Mouse (Mus musculus) lung, embryonic 16.5 days (tissue): Measurements from ENCODE around the gene Pola2. TPM values are rescaled to one million over a fixed set of nuclear protein-coding genes. Genes with fewer than 3 reads are reported as not detected.
A peak's percentile ranks its signal among the peaks of the same experiment; 100 is the strongest.

Experiments used
- ATAC-seq: fragments of 200-750 bp; cut with Nextera tagmentation; 2 replicates; pipeline ENCODE4 v1.8.0; 2017; ENCODE audit warnings: low read depth, mild to moderate bottlenecking, moderate library complexity
- H3K27ac ChIP-seq: fragments of 300-500 bp; sonication (generic); 2 replicates; pipeline ENCODE4 v1.5.1; 2014; ENCODE audit warnings: mild to moderate bottlenecking, control low read depth, low read length
- H3K27me3 ChIP-seq: fragments of 300-500 bp; sonication (generic); 2 replicates; pipeline ENCODE4 v1.6.1; 2014; ENCODE audit warnings: low read depth, low read length, mixed read lengths; ENCODE audit not compliant: control insufficient read depth, insufficient read depth
- H3K36me3 ChIP-seq: fragments of 300-500 bp; sonication (generic); 2 replicates; pipeline ENCODE4 v1.6.1; 2014; ENCODE audit warnings: low read length; ENCODE audit not compliant: control insufficient read depth, insufficient read depth
- H3K4me1 ChIP-seq: fragments of 300-500 bp; sonication (generic); replicated peaks from 2 replicates; pipeline ENCODE4 v1.6.1; 2014; ENCODE audit warnings: low read length, mixed read lengths; ENCODE audit not compliant: control insufficient read depth, insufficient read depth
- H3K4me2 ChIP-seq: fragments of 300-500 bp; sonication (generic); 2 replicates; pipeline ENCODE4 v1.6.1; 2014; ENCODE audit warnings: low read depth, low read length, control low read depth
- H3K4me3 ChIP-seq: fragments of 300-500 bp; sonication (generic); 2 replicates; pipeline ENCODE4 v1.5.1; 2014; ENCODE audit warnings: mild to moderate bottlenecking, low read length, control low read depth
- H3K9ac ChIP-seq: fragments of 300-500 bp; sonication (generic); 2 replicates; pipeline ENCODE4 v1.6.1; 2014; ENCODE audit warnings: low read length, control low read depth
- H3K9me3 ChIP-seq: fragments of 300-500 bp; sonication (generic); 2 replicates; pipeline ENCODE4 v1.6.1; 2016; ENCODE audit warnings: low read length; ENCODE audit not compliant: control insufficient read depth
- WGBS: fragments of 180-500 bp; shearing (Covaris S2); extraction: QIAGEN DNeasy Blood & Tissue Kit; methylation state at CpG from one replicate; pipeline ENCODE4 v1.1.7; 2014; 5-methylcytosine and 5-hydroxymethylcytosine counted together
- polyA plus RNA-seq: library from polyadenylated mRNA; unstranded; fragments of >200 nt; fragmentation: Nextera tagmentation; extraction: Ambion mirVana; gene quantifications from 2 replicates; pipeline ENCODE4 v1.2.1, GENCODE M21; 2015

The Pola2 gene
- polyA plus RNA-seq, 1 experiment from 2014 or later: 70.0 TPM

DNA sequence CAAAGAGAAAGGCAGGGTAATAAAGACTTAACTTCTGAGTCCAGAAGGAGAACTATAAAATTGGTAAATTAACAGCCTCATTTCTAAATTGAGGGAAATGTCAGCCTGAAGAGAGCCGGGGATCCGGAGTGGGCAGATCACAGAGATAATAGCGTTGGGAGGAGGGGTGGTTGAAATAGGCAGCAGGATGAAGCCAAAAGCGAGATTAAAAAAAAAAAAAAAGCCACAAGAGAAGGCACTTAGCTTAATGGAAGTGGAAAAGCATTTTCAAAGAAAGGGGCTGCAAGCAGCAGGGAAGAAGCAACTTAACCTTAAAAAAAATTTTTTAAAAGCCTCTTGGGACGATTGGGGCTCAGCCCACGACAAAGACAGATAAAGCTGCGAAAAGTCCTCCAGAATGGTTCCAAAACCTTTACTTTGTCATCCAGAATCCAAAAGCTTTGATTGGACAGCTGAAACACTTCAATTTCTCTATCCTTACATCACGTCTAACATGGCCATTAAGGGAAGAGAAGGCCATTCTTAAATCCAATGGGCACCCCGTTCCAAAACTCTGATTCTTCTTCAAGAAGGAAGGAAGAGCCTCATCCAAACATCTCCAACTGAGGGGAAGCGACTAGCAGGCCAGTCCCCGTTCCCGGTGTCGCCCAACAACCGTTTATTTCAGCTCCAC, 52.4 kb downstream of the Pola2 start:
- H3K27ac ChIP-seq: peak overlapping the region; percentile 90
- no peaks in the 10 kb centered on the region for H3K9me3 ChIP-seq
- H3K4me3 ChIP-seq: peak overlapping the region; percentile 94
- under 1% methylated on average over 14 of the region's 14 CpGs for WGBS
- peak overlapping the region; percentile 99 for H3K9ac ChIP-seq
- H3K4me2 ChIP-seq: peak overlapping the region; percentile 54
- no peaks in the 10 kb centered on the region for H3K27me3 ChIP-seq
- ATAC-seq: no peak
- H3K36me3 ChIP-seq: peaks cover 10% of the 10 kb centered on the region
- peaks cover 24% of the 10 kb centered on the region for H3K4me1 ChIP-seq

DNA sequence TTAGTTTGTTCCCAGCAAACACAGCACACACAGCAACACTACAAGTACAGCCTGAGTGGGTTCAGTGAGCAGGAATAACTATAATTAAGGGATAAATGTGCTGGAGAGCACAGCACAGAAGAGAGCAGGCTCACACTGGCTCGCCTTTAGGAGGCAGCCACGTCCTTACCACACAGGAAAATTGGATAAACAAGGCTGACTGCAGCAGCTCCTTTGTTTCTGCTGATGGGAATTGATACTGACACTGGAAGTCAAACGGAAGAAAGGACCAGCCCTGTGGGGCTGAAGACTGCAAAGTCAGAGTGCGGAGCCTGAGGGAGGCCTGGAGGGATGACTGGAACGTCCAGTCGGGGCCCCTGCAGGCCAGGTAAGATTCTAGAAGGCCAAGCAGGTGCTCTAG, 53.8 kb downstream of the Pola2 start:
- Histone ChIP-seq H3K36me3 (peaks cover 19% of the 10 kb centered on the region), H3K4me2 (peak overlapping the region; percentile 34; the same call in 1 of the 2 replicates), H3K27ac (peak overlapping the region; percentile 1; the same call in 1 of the 2 replicates), H3K4me3 (0 out of 2 replicates have a peak overlapping the region, but pooled peaks have one; percentile 2), H3K4me1 (peaks cover 24% of the 10 kb centered on the region), H3K9ac (peak overlapping the region; percentile 27; the same call in 1 of the 2 replicates), H3K9me3 (no peaks in the 10 kb centered on the region), H3K27me3 (no peaks in the 10 kb centered on the region)
- no peak for ATAC-seq
- 45% methylated on average over 6 of the region's 6 CpGs for WGBS

DNA sequence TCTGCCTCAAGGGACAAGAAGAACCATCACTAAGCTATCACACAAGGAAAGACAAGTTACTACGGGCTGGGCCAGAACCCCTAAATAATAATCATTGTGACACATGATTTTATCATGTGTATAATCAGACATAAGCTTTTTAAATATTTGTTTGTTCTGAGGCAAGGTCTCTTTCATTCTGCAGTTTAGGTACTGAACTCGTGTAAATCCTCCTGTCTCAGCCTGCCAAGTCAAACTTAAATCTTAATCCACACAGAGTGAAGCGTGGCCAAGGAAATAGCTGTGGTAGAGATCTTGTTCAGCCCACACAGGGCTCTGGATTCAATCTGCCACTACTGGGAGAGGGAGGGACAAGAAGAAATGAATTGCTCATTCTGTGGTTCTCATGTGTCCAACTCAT, 56.7 kb downstream of the Pola2 start:
- Histone ChIP-seq H3K27me3 (no peaks in the 10 kb centered on the region), H3K4me3 (no peak overlapping the region), H3K36me3 (peaks cover 47% of the 10 kb centered on the region), H3K9me3 (no peaks in the 10 kb centered on the region), H3K4me2 (no peak overlapping the region), H3K27ac (no peak overlapping the region), H3K4me1 (peaks cover 18% of the 10 kb centered on the region), H3K9ac (no peak overlapping the region)
- no peak for ATAC-seq
- 83% methylated on average over 3 of the region's 3 CpGs for WGBS

DNA sequence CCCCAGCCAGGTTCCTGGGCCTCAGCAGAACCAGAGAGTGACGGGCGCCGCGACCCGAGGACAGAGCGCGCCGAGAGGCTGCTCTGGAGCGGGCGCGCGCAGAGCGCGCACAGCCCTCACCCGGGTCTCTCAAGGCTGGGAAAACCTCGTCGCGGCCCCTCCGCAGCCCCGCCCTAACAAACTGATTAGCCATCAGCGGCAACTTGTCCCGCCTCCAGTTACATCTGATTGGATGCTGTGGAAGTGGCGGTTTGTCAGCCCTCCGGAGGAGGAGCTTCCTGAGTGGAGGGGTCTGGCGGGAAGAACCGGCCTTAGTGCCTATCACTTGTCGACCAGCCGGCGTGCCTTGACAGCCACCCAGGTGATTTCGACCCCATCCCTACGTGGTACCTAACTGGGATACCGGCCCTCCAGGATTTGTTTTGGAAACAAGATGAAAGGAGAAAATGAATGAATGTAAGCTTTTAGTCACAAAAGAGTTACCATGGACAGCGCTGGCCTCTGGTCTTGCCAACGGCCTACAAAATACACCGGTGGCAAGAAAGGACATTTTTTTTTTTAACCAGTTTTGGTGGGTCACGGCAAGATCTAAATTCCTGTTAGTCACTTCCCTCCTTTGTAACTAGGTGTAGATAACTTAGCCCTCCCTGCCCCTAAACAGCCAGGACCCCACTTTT, 69.9 kb downstream of the Pola2 start, which contains the start of gene Tigd3:
Gene Tigd3, minus strand, starts transcription at position 148 of the 677 bp plus-strand sequence.
- peaks cover 4% of the 10 kb centered on the region; the same call in 1 of the 2 replicates for H3K4me1 ChIP-seq
- H3K9ac ChIP-seq: peak within 1 kb of the TSS; percentile 87
- peak within 1 kb of the TSS; percentile 99 for H3K4me2 ChIP-seq
- WGBS: 3% methylated on average over 36 of the region's 36 CpGs
- H3K27ac ChIP-seq: no peak within 1 kb of the TSS
- H3K27me3 ChIP-seq: no peaks in the 10 kb centered on the region
- H3K4me3 ChIP-seq: peak within 1 kb of the TSS; percentile 71
- peak; percentile 99 for ATAC-seq
- peaks cover 17% of the 10 kb centered on the region for H3K36me3 ChIP-seq
- H3K9me3 ChIP-seq: no peaks in the 10 kb centered on the region

DNA sequence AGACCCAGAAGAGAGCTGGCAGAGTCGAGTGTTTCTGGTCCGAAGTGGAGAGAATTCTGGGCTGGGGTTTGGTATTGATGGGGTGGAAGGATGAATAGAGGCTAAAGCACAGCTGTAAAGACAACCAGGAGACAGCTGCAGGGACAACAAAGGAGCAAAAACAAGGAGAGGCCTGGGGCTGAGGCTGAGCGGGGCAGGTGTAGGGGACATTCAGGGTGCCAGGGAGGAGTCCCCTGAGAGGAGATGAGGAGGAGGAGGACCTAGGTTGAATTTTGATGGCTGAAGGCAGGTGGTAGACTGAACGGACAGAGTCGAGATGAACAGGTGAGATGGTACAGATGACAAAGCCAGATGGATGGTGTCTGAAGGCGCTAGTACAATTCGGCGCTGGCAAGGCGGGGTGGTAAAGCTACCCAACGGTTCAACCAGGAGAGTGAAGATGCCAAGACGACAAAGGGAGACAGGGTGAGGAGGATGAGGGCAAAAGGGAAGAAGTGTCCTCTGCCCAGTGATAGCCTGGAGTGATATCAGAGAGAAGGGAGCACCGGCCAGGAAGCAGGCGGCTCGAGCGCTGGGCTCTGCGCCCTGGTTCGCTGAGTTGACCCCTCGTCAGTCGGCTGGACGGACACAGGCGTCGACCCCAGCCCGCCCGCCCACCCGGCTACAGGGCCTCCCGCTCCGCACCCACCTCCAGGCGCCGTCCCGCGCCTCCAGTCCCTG, 70.6 kb downstream of the Pola2 start:
- Histone ChIP-seq H3K27ac (no peak overlapping the region), H3K9ac (peak overlapping the region; percentile 87), H3K4me1 (peaks cover 4% of the 10 kb centered on the region; the same call in 1 of the 2 replicates), H3K27me3 (no peaks in the 10 kb centered on the region), H3K36me3 (peaks cover 15% of the 10 kb centered on the region), H3K4me2 (peak overlapping the region; percentile 99), H3K9me3 (no peaks in the 10 kb centered on the region), H3K4me3 (peak overlapping the region; percentile 71)
- WGBS: 4% methylated on average over 30 of the region's 31 CpGs
- peak; percentile 46 for ATAC-seq

DNA sequence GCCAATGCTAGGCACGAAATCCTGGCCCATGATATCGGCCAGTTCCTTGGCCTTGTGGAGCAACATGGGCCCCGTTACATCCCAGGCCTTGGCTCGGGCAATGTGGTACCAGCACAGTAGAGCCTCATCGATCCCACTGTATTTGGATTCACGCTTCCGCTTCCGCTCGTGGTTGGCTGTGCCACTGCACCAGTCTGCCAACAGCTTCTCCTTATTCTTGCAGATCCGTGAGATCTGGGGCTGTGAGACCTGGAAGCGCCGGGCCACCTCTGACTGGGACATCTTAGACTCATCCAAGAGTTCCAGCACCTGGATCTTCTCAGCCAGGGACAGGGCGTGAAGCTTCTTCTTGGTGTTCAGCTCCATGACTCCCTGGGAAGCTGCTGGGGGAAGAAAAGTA, 71.3 kb downstream of the Pola2 start:
- H3K27me3 ChIP-seq: no peaks in the 10 kb centered on the region
- H3K4me3 ChIP-seq: no peak overlapping the region
- H3K9ac ChIP-seq: peak overlapping the region; percentile 87; the same call in 1 of the 2 replicates
- H3K27ac ChIP-seq: no peak overlapping the region
- ATAC-seq: no peak
- H3K9me3 ChIP-seq: no peaks in the 10 kb centered on the region
- WGBS: 91% methylated on average over 13 of the region's 13 CpGs
- H3K4me2 ChIP-seq: no peak overlapping the region
- peaks cover 4% of the 10 kb centered on the region; the same call in 1 of the 2 replicates for H3K4me1 ChIP-seq
- peaks cover 11% of the 10 kb centered on the region for H3K36me3 ChIP-seq

DNA sequence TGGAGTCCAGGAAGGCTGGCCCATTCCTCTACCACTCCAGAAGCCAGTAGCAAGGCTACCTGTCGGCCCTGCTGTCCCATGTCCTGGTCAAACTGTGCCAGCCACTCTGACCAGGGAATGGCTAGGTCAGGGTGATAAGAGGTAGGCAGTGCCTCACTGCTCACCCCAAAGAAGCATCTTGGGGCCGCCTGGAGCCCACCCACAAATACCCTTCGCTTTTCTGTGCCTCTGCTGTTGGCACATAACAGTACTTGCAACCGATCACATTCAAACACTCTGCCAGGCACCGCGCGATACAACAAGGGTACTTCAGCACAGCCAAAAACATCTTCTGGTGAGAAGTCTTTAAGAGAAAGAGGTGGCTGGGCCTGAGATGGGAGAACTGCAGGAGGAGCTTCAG, 71.7 kb downstream of the Pola2 start:
- Histone ChIP-seq H3K4me1 (peaks cover 4% of the 10 kb centered on the region; the same call in 1 of the 2 replicates), H3K27ac (no peak overlapping the region), H3K9ac (no peak overlapping the region), H3K4me3 (no peak overlapping the region), H3K4me2 (no peak overlapping the region), H3K9me3 (no peaks in the 10 kb centered on the region), H3K27me3 (no peaks in the 10 kb centered on the region), H3K36me3 (peaks cover 11% of the 10 kb centered on the region)
- no peak for ATAC-seq
- 88% methylated on average over 7 of the region's 7 CpGs for WGBS

DNA sequence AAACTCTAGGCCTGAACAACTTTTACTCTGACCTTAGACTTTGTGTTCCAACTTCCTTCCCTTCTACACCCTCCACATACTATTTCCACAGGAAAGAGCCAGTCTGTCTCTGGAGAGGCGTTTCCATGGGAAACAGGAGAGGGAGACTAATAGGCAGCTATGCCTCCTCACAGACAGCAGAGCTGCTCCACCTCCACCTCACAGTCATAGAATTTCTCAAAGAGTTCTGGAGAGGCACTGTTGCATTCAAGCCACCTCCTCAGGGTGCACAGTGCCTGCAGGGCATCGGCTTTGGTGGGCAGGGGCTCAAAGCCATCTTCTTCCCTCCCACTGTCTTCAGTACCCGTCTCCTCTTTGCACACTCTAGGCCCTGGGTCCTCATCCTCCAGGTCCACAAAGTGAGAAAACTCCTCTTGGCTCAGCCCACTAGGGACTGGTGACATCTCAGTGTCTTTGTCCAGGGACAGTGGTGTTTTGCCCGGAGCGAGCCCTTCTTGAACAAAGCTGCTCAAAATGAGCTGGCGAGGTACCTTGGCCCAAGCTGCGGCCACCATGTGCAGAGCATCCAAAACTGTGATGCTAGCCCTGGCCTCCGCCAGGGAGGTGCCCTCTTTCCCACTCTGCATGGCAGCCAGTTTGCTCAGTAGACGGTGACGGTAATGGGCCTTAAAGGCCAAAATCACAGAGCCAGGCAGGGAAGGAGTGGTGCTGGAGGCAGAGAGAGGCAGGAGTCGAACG, 72.3 kb downstream of the Pola2 start:
- peaks cover 9% of the 10 kb centered on the region for H3K36me3 ChIP-seq
- H3K4me1 ChIP-seq: peaks cover 4% of the 10 kb centered on the region; the same call in 1 of the 2 replicates
- no peak overlapping the region for H3K27ac ChIP-seq
- no peak overlapping the region for H3K4me2 ChIP-seq
- H3K9me3 ChIP-seq: no peaks in the 10 kb centered on the region
- 91% methylated on average over 12 of the region's 12 CpGs for WGBS
- H3K27me3 ChIP-seq: no peaks in the 10 kb centered on the region
- H3K4me3 ChIP-seq: no peak overlapping the region
- no peak overlapping the region for H3K9ac ChIP-seq
- ATAC-seq: no peak
